Mouse (Mus musculus): ENCODE measurements at regions not wholly inside any gene's neighbourhood (a gene's known extent, or its start where the extent isn't known, plus 50 kb on each side); places are given as distances from the start of the nearest gene placed in this dataset.

- Histone ChIP-seq H3K27ac (no peak overlapping the region), H3K4me3 (no peak overlapping the region)
- TF ChIP-seq CTCF (IDR thresholded peaks at IDR 0.05) = no peak
- DNase-seq (ENCODE audit: extremely low spot score in 1 of 2, low spot score in 2 of 2) = no peak
- intact Hi-C loops (cut with DNase I) = no loop called here
These were observed 50.4 kb upstream of the Spred2 start for GRCm38 (mm10) chr11:19873796-19874195.
